Mouse (Mus musculus) thymus, postnatal 14 days (tissue): Measurements from ENCODE around the gene Prl.
"Not testable (repeated sequence)": the region's sequence is repeated elsewhere in the genome, so short reads cannot be mapped to it uniquely, and the experiment has no call there.

Experiments
- DNase-seq: peaks from one replicate; pipeline ENCODE4 v3.0.0; 2021

The Prl gene

GRCm38 (mm10) chr13:27057270-27057669, at the start of gene Prl:
Gene Prl, plus strand, starts transcription at chr13:27057570.
- DNase-seq: no peak

- DNase-seq: no peak
These were observed 30.8 kb upstream of the Prl start for GRCm38 (mm10) chr13:27026614-27027013.

GRCm38 (mm10) chr13:27027376-27027775, 30.0 kb upstream of the Prl start:
- DNase-seq: no peak

- no peak for DNase-seq
These were observed 28.7 kb upstream of the Prl start for GRCm38 (mm10) chr13:27028501-27029240.

GRCm38 (mm10) chr13:27031101-27031852, 26.1 kb upstream of the Prl start:
- DNase-seq: no peak

- DNase-seq: no peak
These were observed 25.5 kb upstream of the Prl start for GRCm38 (mm10) chr13:27031853-27032240.

GRCm38 (mm10) chr13:27032998-27033397, 24.4 kb upstream of the Prl start:
- no peak for DNase-seq

GRCm38 (mm10) chr13:27042185-27042584, 15.2 kb upstream of the Prl start:
- DNase-seq: no peak

GRCm38 (mm10) chr13:27043326-27043725, 14.0 kb upstream of the Prl start:
- DNase-seq: no peak

GRCm38 (mm10) chr13:27059177-27059576, 1.8 kb downstream of the Prl start:
- no peak for DNase-seq

- not testable (repeated sequence) for DNase-seq
These were observed 36.5 kb downstream of the Prl start, which contains the start of gene Prl3d1 for GRCm38 (mm10) chr13:27093890-27094289. Gene Prl3d1, plus strand, starts transcription at chr13:27094190.
